Mouse (Mus musculus) stomach, embryonic 15.5 days (tissue): ENCODE results near the gene Rimklb. TPM values are rescaled to one million over a fixed set of nuclear protein-coding genes. Genes with fewer than 3 reads are reported as not detected.
"Not testable (repeated sequence)": the region's sequence is repeated elsewhere in the genome, so short reads cannot be mapped to it uniquely, and the experiment has no call there.

Experiments
- ATAC-seq: fragments of 200-750 bp; cut with Nextera tagmentation; 2 replicates; pipeline ENCODE4 v1.8.0; 2017; ENCODE audit warnings: low read depth, moderate number of reproducible peaks, moderate TSS enrichment; ENCODE audit not compliant: insufficient read depth, low FRiP score
- H3K27ac ChIP-seq: fragments of 300-500 bp; sonication (generic); 2 replicates; pipeline ENCODE4 v1.5.1; 2015; ENCODE audit warnings: mild to moderate bottlenecking, inconsistent platforms
- H3K27me3 ChIP-seq: fragments of 300-500 bp; sonication (generic); replicated peaks from 2 replicates; pipeline ENCODE4 v1.6.1; 2015; ENCODE audit warnings: inconsistent platforms
- H3K36me3 ChIP-seq: fragments of 300-500 bp; sonication (generic); 2 replicates; pipeline ENCODE4 v1.6.1; 2015; ENCODE audit warnings: inconsistent platforms
- H3K4me1 ChIP-seq: fragments of 300-500 bp; sonication (generic); 2 replicates; pipeline ENCODE4 v1.6.1; 2015; ENCODE audit warnings: inconsistent platforms
- H3K4me2 ChIP-seq: fragments of 300-500 bp; sonication (generic); 2 replicates; pipeline ENCODE4 v1.6.1; 2015; ENCODE audit warnings: mild to moderate bottlenecking, inconsistent platforms
- H3K4me3 ChIP-seq: fragments of 300-500 bp; sonication (generic); replicated peaks from 2 replicates; pipeline ENCODE4 v1.5.1; 2015; ENCODE audit warnings: inconsistent platforms
- H3K9ac ChIP-seq: fragments of 300-500 bp; sonication (generic); 2 replicates; pipeline ENCODE4 v1.6.1; 2015; ENCODE audit warnings: inconsistent platforms
- H3K9me3 ChIP-seq: fragments of 300-500 bp; sonication (generic); 2 replicates; pipeline ENCODE4 v1.6.1; 2016; ENCODE audit warnings: inconsistent platforms
- WGBS: fragments of 180-500 bp; shearing (Covaris S2); methylation state at CpG from one replicate; pipeline ENCODE4 v1.1.7; 2015; 5-methylcytosine and 5-hydroxymethylcytosine counted together
- polyA plus RNA-seq: library from polyadenylated mRNA; unstranded; fragments of >200 nt; fragmentation: Nextera tagmentation; extraction: Ambion mirVana; gene quantifications from 2 replicates; pipeline ENCODE4 v1.2.1, GENCODE M21; 2015

Rimklb gene
- polyA plus RNA-seq, 1 experiment from 2014 or later: 8.4 TPM

- no peaks in the 10 kb centered on the region for H3K36me3 ChIP-seq
- no peak overlapping the region for H3K27ac ChIP-seq
- no peak overlapping the region for H3K4me3 ChIP-seq
- H3K4me2 ChIP-seq: no peak overlapping the region
- ATAC-seq: no peak
- H3K9me3 ChIP-seq: no peaks in the 10 kb centered on the region
- H3K27me3 ChIP-seq: no peaks in the 10 kb centered on the region
- no peak overlapping the region for H3K9ac ChIP-seq
- 78% methylated on average over 8 of the region's 8 CpGs for WGBS
- no peaks in the 10 kb centered on the region for H3K4me1 ChIP-seq
Observed at GRCm38 (mm10) chr6:122523289-122523688, 24.7 kb upstream of the Rimklb start.

- Histone ChIP-seq H3K9me3 (no peaks in the 10 kb centered on the region), H3K9ac (no peak overlapping the region), H3K27me3 (no peaks in the 10 kb centered on the region), H3K4me3 (no peak overlapping the region), H3K4me1 (no peaks in the 10 kb centered on the region), H3K36me3 (no peaks in the 10 kb centered on the region), H3K27ac (no peak overlapping the region), H3K4me2 (no peak overlapping the region)
- ATAC-seq: peak; percentile 67; the same call in 1 of the 2 replicates
- 62% methylated on average over 9 of the region's 9 CpGs for WGBS
Observed at GRCm38 (mm10) chr6:122522595-122522994, 24.0 kb upstream of the Rimklb start.

- H3K9me3 ChIP-seq: no peaks in the 10 kb centered on the region
- no peaks in the 10 kb centered on the region for H3K4me1 ChIP-seq
- no peak overlapping the region for H3K9ac ChIP-seq
- H3K4me3 ChIP-seq: no peak overlapping the region
- 24% methylated on average over 2 of the region's 2 CpGs for WGBS
- no peaks in the 10 kb centered on the region for H3K27me3 ChIP-seq
- no peak for ATAC-seq
- H3K36me3 ChIP-seq: no peaks in the 10 kb centered on the region
- H3K4me2 ChIP-seq: no peak overlapping the region
- no peak overlapping the region for H3K27ac ChIP-seq
Observed at GRCm38 (mm10) chr6:122519384-122519783, 20.8 kb upstream of the Rimklb start.

- 80% methylated on average over 1 of the region's 1 CpGs for WGBS
- H3K4me3 ChIP-seq: no peak overlapping the region
- no peak overlapping the region for H3K4me2 ChIP-seq
- H3K4me1 ChIP-seq: 0 out of 2 replicates have a peak, but pooled peaks cover 3% of the 10 kb centered on the region
- no peaks in the 10 kb centered on the region for H3K36me3 ChIP-seq
- no peak overlapping the region for H3K27ac ChIP-seq
- H3K9ac ChIP-seq: no peak overlapping the region
- H3K9me3 ChIP-seq: no peaks in the 10 kb centered on the region
- no peaks in the 10 kb centered on the region for H3K27me3 ChIP-seq
- ATAC-seq: no peak
Observed at GRCm38 (mm10) chr6:122517668-122518067, 19.1 kb upstream of the Rimklb start.

- H3K4me2 ChIP-seq, H3K4me3 ChIP-seq, H3K27me3 ChIP-seq, H3K9ac ChIP-seq, ATAC-seq, H3K27ac ChIP-seq, H3K4me1 ChIP-seq, H3K9me3 ChIP-seq, H3K36me3 ChIP-seq: not testable (repeated sequence)
- WGBS: 87% methylated on average over 2 of the region's 2 CpGs
Observed at GRCm38 (mm10) chr6:122515762-122516161, 17.2 kb upstream of the Rimklb start.

- Histone ChIP-seq H3K27ac (no peak overlapping the region), H3K9ac (no peak overlapping the region), H3K4me3 (no peak overlapping the region), H3K4me2 (no peak overlapping the region), H3K27me3 (no peaks in the 10 kb centered on the region), H3K36me3 (no peaks in the 10 kb centered on the region), H3K4me1 (0 out of 2 replicates have a peak, but pooled peaks cover 3% of the 10 kb centered on the region), H3K9me3 (no peaks in the 10 kb centered on the region)
- no peak for ATAC-seq
- 71% methylated on average over 3 of the region's 3 CpGs for WGBS
Observed at GRCm38 (mm10) chr6:122514312-122514711, 15.8 kb upstream of the Rimklb start.

- Histone ChIP-seq H3K4me1 (0 out of 2 replicates have a peak, but pooled peaks cover 3% of the 10 kb centered on the region), H3K27me3 (no peaks in the 10 kb centered on the region), H3K4me3 (peak overlapping the region; percentile 14; the same call in 1 of the 2 replicates)
Observed at GRCm38 (mm10) chr6:122512914-122513878, 14.6 kb upstream of the Rimklb start.

GRCm38 (mm10) chr6:122508494-122508893 lies 9.9 kb upstream of the Rimklb start:
- H3K27ac ChIP-seq: no peak overlapping the region
- no peaks in the 10 kb centered on the region for H3K9me3 ChIP-seq
- 59% methylated on average over 8 of the region's 8 CpGs for WGBS
- no peaks in the 10 kb centered on the region for H3K27me3 ChIP-seq
- no peak overlapping the region for H3K4me3 ChIP-seq
- H3K9ac ChIP-seq: no peak overlapping the region
- no peak overlapping the region for H3K4me2 ChIP-seq
- H3K4me1 ChIP-seq: 0 out of 2 replicates have a peak, but pooled peaks cover 3% of the 10 kb centered on the region
- H3K36me3 ChIP-seq: no peaks in the 10 kb centered on the region
- peak; percentile 43; the same call in 1 of the 2 replicates for ATAC-seq

More at GRCm38 (mm10) chr6:122512914-122513878, 14.6 kb upstream of the Rimklb start:
- H3K36me3 ChIP-seq: no peaks in the 10 kb centered on the region
- no peak overlapping the region for H3K4me2 ChIP-seq
- WGBS: 42% methylated on average over 11 of the region's 12 CpGs
- no peak overlapping the region for H3K9ac ChIP-seq
- H3K27ac ChIP-seq: no peak overlapping the region; the same call in 1 of the 2 replicates
- H3K9me3 ChIP-seq: no peaks in the 10 kb centered on the region
- no peak for ATAC-seq

GRCm38 (mm10) chr6:122505545-122505944 lies 7.0 kb upstream of the Rimklb start, which contains the start of gene Mfap5:
Mfap5 (plus strand) TSS chr6:122505845.
- Histone ChIP-seq H3K4me2 (no peak within 1 kb of the TSS), H3K4me3 (no peak within 1 kb of the TSS), H3K9ac (no peak within 1 kb of the TSS), H3K4me1 (no peaks in the 10 kb centered on the region), H3K27me3 (no peaks in the 10 kb centered on the region), H3K36me3 (no peaks in the 10 kb centered on the region), H3K9me3 (no peaks in the 10 kb centered on the region), H3K27ac (no peak within 1 kb of the TSS)
- no peak for ATAC-seq
- 78% methylated on average over 3 of the region's 3 CpGs for WGBS

GRCm38 (mm10) chr6:122505041-122505440 lies 6.5 kb upstream of the Rimklb start:
- Histone ChIP-seq H3K4me3 (no peak overlapping the region), H3K9me3 (no peaks in the 10 kb centered on the region), H3K36me3 (no peaks in the 10 kb centered on the region), H3K4me2 (no peak overlapping the region), H3K9ac (no peak overlapping the region), H3K4me1 (no peaks in the 10 kb centered on the region), H3K27me3 (no peaks in the 10 kb centered on the region), H3K27ac (no peak overlapping the region)
- ATAC-seq: no peak
- WGBS: 51% methylated on average over 4 of the region's 4 CpGs

GRCm38 (mm10) chr6:122496501-122496900 lies 2.1 kb downstream of the Rimklb start:
- Histone ChIP-seq H3K27me3 (no peaks in the 10 kb centered on the region), H3K36me3 (no peaks in the 10 kb centered on the region), H3K4me3 (no peak overlapping the region), H3K4me1 (peaks cover 9% of the 10 kb centered on the region; the same call in 1 of the 2 replicates), H3K9ac (no peak overlapping the region), H3K9me3 (no peaks in the 10 kb centered on the region), H3K27ac (no peak overlapping the region), H3K4me2 (no peak overlapping the region)
- WGBS: 34% methylated on average over 5 of the region's 5 CpGs
- no peak for ATAC-seq
